Mouse (Mus musculus) ES-Bruce4 (cell line): ENCODE data around the gene Thoc6. TPM values are rescaled to one million over a fixed set of nuclear protein-coding genes. Genes with fewer than 3 reads are reported as not detected.

Experiments
- H3K27ac ChIP-seq: 2 replicates; pipeline ENCODE4 v1.5.1; 2012; ENCODE audit warnings: low read length, inconsistent platforms; ENCODE audit not compliant: insufficient read depth
- H3K27me3 ChIP-seq: 2 replicates; pipeline ENCODE4 v1.6.1; 2012; ENCODE audit warnings: mild to moderate bottlenecking, low read length, inconsistent platforms; ENCODE audit not compliant: control insufficient read depth, poor library complexity, insufficient read depth, severe bottlenecking
- H3K36me3 ChIP-seq: 2 replicates; pipeline ENCODE4 v1.6.1; 2012; ENCODE audit warnings: inconsistent platforms, mild to moderate bottlenecking, low read length, moderate library complexity; ENCODE audit not compliant: control insufficient read depth, poor library complexity, insufficient read depth, severe bottlenecking
- H3K4me1 ChIP-seq: one replicate; pipeline ENCODE4 v1.8.1; 2011; ENCODE audit warnings: low read length; ENCODE audit not compliant: control insufficient read depth, insufficient read depth
- H3K4me3 ChIP-seq: 2 replicates; pipeline ENCODE4 v1.5.1; 2011; ENCODE audit warnings: low read depth, mild to moderate bottlenecking, low read length
- H3K9ac ChIP-seq: 2 replicates; pipeline ENCODE4 v1.6.1; 2012; ENCODE audit warnings: low read depth, mild to moderate bottlenecking, inconsistent platforms; ENCODE audit not compliant: poor library complexity, severe bottlenecking
- H3K9me3 ChIP-seq: replicated peaks from 2 replicates; pipeline ENCODE4 v1.6.1; 2012; ENCODE audit warnings: mild to moderate bottlenecking, low read length, inconsistent platforms; ENCODE audit not compliant: control insufficient read depth, poor library complexity, insufficient read depth, severe bottlenecking
- CTCF ChIP-seq: IDR thresholded peaks from one replicate; pipeline ENCODE4 v1.8.1; 2011; ENCODE audit warnings: low read depth, low read length
- EP300 ChIP-seq: IDR thresholded peaks from 2 replicates; pipeline ENCODE4 v1.6.1; 2011; ENCODE audit warnings: low read depth, low read length; ENCODE audit not compliant: insufficient read depth
- POLR2A ChIP-seq: IDR thresholded peaks from one replicate; pipeline ENCODE4 v1.8.1; 2011; ENCODE audit warnings: low read length; ENCODE audit not compliant: insufficient read depth
- polyA plus RNA-seq: library from polyadenylated mRNA; stranded (reverse); fragments of >200 nt; gene quantifications from 2 replicates; pipeline ENCODE4 v1.2.4, GENCODE M21; 2011; ENCODE audit warnings: low read depth; ENCODE audit not compliant: missing spikeins, insufficient read depth, insufficient read length

The Thoc6 gene
- polyA plus RNA-seq, 1 experiment: 57.3 TPM

DNA sequence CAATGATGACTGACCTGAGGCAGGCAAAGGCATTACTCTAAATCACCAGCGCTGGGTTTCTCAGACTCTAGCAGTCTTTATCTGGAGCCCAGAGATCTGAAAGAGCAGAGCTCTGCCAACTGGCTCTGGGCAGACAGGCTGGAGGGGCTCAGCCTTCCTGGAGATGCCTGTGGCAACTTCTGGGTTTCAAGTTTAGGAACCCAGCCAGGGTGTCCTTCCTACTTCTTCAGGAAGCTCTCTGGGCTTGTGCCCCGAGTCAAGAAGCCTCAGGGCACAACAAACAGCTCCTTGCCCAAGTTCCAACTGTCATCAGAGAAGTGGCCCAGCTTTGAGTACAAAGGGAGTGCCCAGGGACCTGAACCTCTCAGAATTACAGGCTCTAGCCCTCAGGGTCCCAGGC is 19.3 kb downstream of the Thoc6 start:
- no peak overlapping the region for H3K9ac ChIP-seq
- H3K4me3 ChIP-seq: no peak overlapping the region
- H3K27ac ChIP-seq: no peak overlapping the region
- H3K36me3 ChIP-seq: no peaks in the 10 kb centered on the region
- TF ChIP-seq EP300 (no peak), CTCF (no peak), POLR2A (no peak)
- no peaks in the 10 kb centered on the region for H3K9me3 ChIP-seq
- H3K27me3 ChIP-seq: no peaks in the 10 kb centered on the region
- no peaks in the 10 kb centered on the region for H3K4me1 ChIP-seq

DNA sequence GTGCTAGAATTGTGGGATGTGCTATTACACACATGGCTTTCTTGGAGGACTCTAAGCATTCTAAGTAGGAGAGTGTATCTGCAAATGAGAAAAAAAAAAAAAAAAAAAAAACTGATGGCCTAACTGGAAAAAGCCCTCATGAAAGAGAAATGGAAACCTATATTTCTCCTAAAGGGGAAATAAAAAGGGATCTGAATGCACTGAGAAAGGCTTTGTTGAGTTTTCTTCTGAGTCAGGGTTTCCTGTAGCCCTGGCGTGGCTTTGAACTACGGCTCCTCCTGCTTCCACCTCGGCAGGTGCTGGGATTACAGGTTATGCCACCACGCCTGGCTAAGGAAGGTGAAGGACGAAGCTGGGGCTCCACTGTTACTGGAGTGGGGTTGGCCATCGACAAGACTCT is 19.7 kb downstream of the Thoc6 start:
- H3K27ac ChIP-seq: no peak overlapping the region
- TF ChIP-seq POLR2A (no peak), EP300 (no peak), CTCF (no peak)
- no peak overlapping the region for H3K9ac ChIP-seq
- no peaks in the 10 kb centered on the region for H3K27me3 ChIP-seq
- no peaks in the 10 kb centered on the region for H3K4me1 ChIP-seq
- H3K36me3 ChIP-seq: no peaks in the 10 kb centered on the region
- H3K9me3 ChIP-seq: no peaks in the 10 kb centered on the region
- H3K4me3 ChIP-seq: no peak overlapping the region

DNA sequence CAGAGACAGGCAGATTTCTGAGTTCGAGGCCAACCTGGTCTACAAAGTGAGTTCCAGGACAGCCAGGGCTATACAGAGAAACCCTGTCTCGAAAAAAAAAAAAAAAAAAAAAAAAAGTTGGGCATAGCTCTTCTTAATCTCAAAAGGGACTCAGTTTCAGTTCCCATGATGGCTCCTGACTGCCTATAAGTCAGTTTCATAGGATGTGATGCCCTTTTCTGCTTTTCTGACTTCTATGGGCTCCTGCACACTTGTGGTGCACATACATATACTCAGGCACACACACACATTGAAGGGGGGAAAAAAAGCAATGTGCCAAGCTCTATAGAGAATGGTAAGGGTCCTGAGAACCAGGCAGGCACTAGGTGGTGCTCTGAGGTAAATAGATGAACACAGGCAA is 20.4 kb downstream of the Thoc6 start:
- H3K4me1 ChIP-seq: no peaks in the 10 kb centered on the region

DNA sequence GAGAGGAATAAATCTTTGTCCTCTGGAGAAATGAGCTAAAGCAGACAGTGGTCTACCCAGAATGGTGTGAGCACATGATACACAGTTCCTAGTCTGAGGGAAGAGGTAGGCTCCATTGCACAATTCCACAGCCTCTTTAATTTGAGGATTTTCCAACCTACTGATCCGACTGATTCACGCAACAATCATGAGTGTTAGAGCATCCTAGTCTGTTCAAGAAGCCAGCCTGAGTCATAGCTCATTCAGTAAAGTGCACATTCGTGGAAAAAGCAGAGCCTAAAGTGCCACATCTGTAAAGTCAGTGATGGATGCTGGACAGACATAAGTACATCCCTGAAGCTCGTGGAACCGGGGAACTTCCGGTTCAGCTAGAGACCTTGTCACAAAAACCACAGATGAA is 22.3 kb downstream of the Thoc6 start:
- no peaks in the 10 kb centered on the region for H3K27me3 ChIP-seq
- no peak overlapping the region for H3K27ac ChIP-seq
- TF ChIP-seq EP300 (no peak), CTCF (no peak), POLR2A (no peak)
- H3K9ac ChIP-seq: no peak overlapping the region
- no peaks in the 10 kb centered on the region for H3K4me1 ChIP-seq
- no peak overlapping the region for H3K4me3 ChIP-seq
- H3K9me3 ChIP-seq: no peaks in the 10 kb centered on the region
- no peaks in the 10 kb centered on the region for H3K36me3 ChIP-seq

More for the DNA sequence above, 20.4 kb downstream of the Thoc6 start:
- no peaks in the 10 kb centered on the region for H3K9me3 ChIP-seq
- no peak overlapping the region for H3K4me3 ChIP-seq
- H3K36me3 ChIP-seq: no peaks in the 10 kb centered on the region
- no peak overlapping the region for H3K9ac ChIP-seq
- no peak overlapping the region for H3K27ac ChIP-seq
- H3K27me3 ChIP-seq: no peaks in the 10 kb centered on the region
- no peak for TF ChIP-seq CTCF
- TF ChIP-seq POLR2A: no peak
- TF ChIP-seq EP300: no peak

DNA sequence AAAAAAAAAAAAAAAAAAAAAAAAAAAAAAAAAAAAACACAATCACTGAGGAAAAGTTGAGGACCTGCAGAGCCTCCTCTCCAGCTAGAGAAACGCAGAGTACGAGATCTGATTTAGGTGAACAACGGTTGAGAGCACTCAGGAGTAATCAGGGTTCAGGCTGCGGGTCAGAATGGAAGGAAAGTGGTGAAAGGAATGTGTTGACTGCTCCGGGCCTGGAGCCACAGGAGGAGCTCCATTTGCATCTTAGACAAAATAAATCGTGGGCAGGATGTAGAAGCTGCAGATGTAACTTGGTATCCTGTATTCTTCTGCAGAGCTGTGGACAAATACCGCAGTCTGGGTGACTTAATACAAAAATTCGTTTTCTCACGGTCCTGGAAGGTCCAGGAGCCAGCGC is 27.8 kb downstream of the Thoc6 start:
- peaks cover 2% of the 10 kb centered on the region for H3K4me1 ChIP-seq
- no peak overlapping the region for H3K27ac ChIP-seq
- H3K9ac ChIP-seq: no peak overlapping the region
- H3K9me3 ChIP-seq: no peaks in the 10 kb centered on the region
- no peak overlapping the region for H3K4me3 ChIP-seq
- H3K36me3 ChIP-seq: no peaks in the 10 kb centered on the region
- TF ChIP-seq EP300 (no peak), CTCF (no peak), POLR2A (no peak)
- H3K27me3 ChIP-seq: no peaks in the 10 kb centered on the region

DNA sequence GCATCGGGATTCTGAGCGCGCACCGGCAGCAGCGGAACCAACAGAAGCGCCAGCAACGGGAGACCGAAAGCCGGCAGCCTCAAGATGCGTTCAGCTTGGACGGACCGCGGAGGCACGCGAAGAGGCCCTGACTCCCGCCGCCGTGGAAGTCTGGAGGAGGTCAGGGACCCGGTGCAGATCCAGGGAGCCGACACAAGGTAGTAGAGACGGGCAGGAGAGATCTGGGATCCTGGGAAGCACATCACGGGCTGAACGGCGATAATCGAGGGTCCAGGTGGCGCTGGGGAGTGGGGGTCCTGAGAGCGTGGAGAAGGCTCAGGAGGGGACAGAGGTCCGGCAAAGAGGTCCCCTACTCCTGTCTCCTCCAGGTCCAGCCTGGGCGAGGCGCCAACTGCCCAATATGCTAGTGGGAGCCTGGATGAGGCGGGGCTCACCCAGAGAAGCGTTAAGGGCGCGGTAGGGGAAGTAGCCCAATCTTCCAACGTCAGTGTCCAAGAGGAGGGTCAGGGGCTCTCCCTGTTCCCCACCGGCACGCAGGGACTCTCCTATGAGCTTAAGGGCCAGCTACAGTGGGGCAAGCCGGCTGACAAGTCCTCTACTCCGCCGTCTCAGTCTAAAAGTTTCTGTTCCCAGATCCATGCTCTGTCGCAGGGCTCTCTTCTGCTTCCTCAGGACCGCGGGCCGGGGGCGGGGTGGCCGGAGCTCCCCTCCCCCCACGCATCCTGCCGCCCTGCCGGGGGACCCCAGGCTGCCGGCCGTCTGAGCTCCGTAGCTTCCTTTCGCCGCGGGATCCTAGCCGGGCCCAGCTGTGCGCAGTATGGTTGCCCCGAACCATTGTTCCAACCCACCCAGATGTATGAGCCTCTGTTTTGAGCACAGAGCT is 28.8 kb downstream of the Thoc6 start, which contains the start of gene Mmp25:
Mmp25 (minus strand) TSS at position 665 of the 883 bp plus-strand sequence.
- Histone ChIP-seq H3K36me3 (no peaks in the 10 kb centered on the region), H3K4me3 (peak within 1 kb of the TSS; percentile 66), H3K4me1 (peaks cover 2% of the 10 kb centered on the region), H3K9ac (peak within 1 kb of the TSS; percentile 63), H3K9me3 (no peaks in the 10 kb centered on the region), H3K27me3 (no peaks in the 10 kb centered on the region), H3K27ac (no peak within 1 kb of the TSS)
- TF ChIP-seq EP300 (peak; percentile 25; the same call in 1 of the 2 replicates), POLR2A (no peak), CTCF (no peak)
